Mouse (Mus musculus): ENCODE measurements around the gene Tent4a. TPM values are rescaled to one million over a fixed set of nuclear protein-coding genes. Genes with fewer than 3 reads are reported as not detected.

The Tent4a gene
- polyA plus RNA-seq, 1 experiment from 2014 or later, result 2.1 TPM

DNA sequence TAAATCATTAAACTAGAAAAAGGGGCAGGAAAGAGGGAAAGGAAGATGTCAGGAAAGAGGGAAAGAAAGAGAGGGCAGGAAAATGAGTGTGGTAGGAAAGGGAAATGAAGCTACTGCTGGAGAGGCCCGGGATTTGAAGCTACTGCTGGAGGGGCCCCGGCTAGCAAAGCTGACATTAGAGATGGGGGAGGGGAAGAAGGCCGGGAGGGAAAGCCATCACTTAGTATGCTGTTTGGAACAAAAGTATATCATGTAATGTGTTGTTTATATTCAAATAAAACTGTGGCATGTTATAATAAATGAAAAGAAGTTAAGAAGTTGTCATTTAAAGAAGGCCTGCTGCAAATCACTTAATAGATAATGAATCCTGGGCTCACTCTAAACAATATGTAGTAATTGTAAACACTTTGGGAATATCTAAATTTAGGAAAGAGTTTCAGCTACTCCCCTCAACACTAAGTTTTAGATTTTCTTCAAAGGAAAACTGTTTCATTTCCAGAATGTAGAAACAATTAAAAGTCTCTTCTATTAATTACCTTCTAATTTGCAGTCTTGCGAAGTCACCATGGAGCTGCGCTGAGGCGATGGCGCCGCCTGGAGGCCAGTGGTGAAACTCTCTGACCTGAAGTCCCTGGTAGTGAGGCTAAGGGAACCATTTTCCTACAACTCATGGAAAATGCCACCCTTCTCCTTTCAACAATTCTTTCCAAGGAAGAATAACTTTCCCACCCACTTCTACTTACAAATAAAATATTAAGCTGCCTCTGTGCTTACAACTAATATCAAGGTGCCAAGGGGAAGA, 74.6 kb downstream of the Tent4a start:
- no peak overlapping the region for H3K9ac ChIP-seq
- H3K4me1 ChIP-seq (replicated peaks), result no peaks in the 10 kb centered on the region
- H3K9me3 ChIP-seq (replicated peaks), result no peaks in the 10 kb centered on the region
- H3K4me2 ChIP-seq, result no peak overlapping the region
- H3K27ac ChIP-seq, result no peak overlapping the region
- H3K4me3 ChIP-seq (replicated peaks), result no peak overlapping the region
- 17% methylated on average over 8 of the region's 8 CpGs for WGBS (ENCODE audit: insufficient replicate concordance)
- no peak for ATAC-seq (ENCODE audit: low read depth)
- peak; percentile 6 for DNase-seq
- H3K27me3 ChIP-seq, result no peaks in the 10 kb centered on the region
- H3K36me3 ChIP-seq, result no peaks in the 10 kb centered on the region

DNA sequence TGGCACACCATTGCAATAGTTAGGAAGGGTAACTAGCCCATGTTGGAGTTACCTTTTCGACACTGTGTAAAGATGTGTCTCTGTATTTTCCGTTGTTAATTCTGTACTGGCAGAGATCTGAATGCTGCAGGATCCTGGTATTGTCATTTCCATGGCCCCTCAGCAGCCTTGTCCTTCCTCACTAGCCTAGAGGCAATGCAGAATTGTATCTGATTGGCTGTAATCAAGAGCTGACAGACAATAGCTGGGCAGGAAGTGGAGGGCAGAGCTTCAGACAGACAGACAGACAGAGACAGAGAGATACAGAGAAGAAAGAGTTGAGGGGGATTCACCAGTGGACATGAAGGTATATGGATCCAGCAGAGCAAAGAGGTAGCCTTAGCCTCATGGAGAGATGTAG, 75.5 kb downstream of the Tent4a start:
- H3K4me1 ChIP-seq (replicated peaks), result no peaks in the 10 kb centered on the region
- H3K9ac ChIP-seq, result no peak overlapping the region
- H3K27me3 ChIP-seq, result no peaks in the 10 kb centered on the region
- no peaks in the 10 kb centered on the region for H3K9me3 ChIP-seq (replicated peaks)
- no peak for ATAC-seq (ENCODE audit: low read depth)
- no peak overlapping the region for H3K4me3 ChIP-seq (replicated peaks)
- DNase-seq, result no peak
- no peak overlapping the region for H3K4me2 ChIP-seq
- no peaks in the 10 kb centered on the region for H3K36me3 ChIP-seq
- H3K27ac ChIP-seq, result no peak overlapping the region
- WGBS (ENCODE audit: insufficient replicate concordance), result 57% methylated on average over 2 of the region's 2 CpGs

DNA sequence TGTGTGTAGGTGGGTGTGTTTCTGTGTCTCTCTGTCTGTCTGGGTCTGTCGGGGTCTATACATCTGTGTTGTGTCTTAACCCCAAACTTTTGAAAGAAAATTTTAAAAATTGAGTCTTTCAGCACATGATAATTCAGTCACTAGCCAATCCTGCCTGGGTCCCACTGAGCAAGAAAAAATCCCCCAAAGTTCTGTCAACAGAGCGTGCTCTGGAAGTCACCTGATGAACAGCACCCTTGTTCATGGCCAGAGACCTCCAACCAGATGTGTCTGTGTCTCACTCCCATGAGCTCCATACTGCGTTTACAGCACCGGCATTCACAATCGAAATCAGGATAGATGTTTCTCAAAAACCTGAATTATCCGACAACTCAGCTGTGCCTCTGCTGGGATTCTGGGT, 76.0 kb downstream of the Tent4a start:
- Histone ChIP-seq H3K4me2 (no peak overlapping the region), H3K9ac (no peak overlapping the region), H3K27ac (no peak overlapping the region), H3K4me3 (replicated peaks) (no peak overlapping the region), H3K36me3 (no peaks in the 10 kb centered on the region), H3K27me3 (no peaks in the 10 kb centered on the region), H3K9me3 (replicated peaks) (no peaks in the 10 kb centered on the region), H3K4me1 (replicated peaks) (no peaks in the 10 kb centered on the region)
- DNase-seq (no peak), ATAC-seq (ENCODE audit: low read depth) (no peak)
- WGBS (ENCODE audit: insufficient replicate concordance), result 75% methylated on average over 6 of the region's 6 CpGs

DNA sequence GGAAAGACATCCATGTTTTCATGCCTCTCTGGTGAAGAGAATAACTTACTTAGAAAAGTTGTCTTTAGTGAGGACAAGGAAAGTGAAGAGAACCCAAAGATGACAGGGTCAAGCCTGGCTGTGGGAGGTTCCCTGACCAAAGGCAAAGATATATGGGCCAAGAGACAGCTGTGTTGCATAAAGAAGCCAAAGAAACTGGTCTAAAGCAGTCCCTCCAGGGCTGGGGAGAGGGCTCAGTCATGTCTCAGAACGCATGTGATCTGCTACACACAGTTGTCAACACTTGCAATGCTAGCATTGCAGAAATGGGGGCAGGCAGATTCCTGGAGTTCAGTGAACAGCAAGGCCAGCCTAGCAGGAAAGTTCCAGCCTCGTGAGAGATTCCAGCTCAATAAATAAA, 77.3 kb downstream of the Tent4a start:
- Histone ChIP-seq H3K27ac (no peak overlapping the region), H3K9me3 (replicated peaks) (no peaks in the 10 kb centered on the region), H3K27me3 (no peaks in the 10 kb centered on the region), H3K4me3 (replicated peaks) (no peak overlapping the region), H3K36me3 (no peaks in the 10 kb centered on the region), H3K4me1 (replicated peaks) (no peaks in the 10 kb centered on the region), H3K4me2 (no peak overlapping the region), H3K9ac (no peak overlapping the region)
- 46% methylated on average over 2 of the region's 2 CpGs for WGBS (ENCODE audit: insufficient replicate concordance)
- DNase-seq (no peak), ATAC-seq (ENCODE audit: low read depth) (no peak)

GRCm38 (mm10) chr13:69456641-69457040, 77.8 kb downstream of the Tent4a start:
- Histone ChIP-seq H3K27me3 (no peaks in the 10 kb centered on the region), H3K36me3 (no peaks in the 10 kb centered on the region), H3K9ac (no peak overlapping the region), H3K9me3 (replicated peaks) (no peaks in the 10 kb centered on the region), H3K4me3 (replicated peaks) (no peak overlapping the region), H3K4me1 (replicated peaks) (no peaks in the 10 kb centered on the region), H3K4me2 (no peak overlapping the region), H3K27ac (no peak overlapping the region)
- ATAC-seq (ENCODE audit: low read depth) (no peak), DNase-seq (no peak)
- 48% methylated on average over 11 of the region's 11 CpGs for WGBS (ENCODE audit: insufficient replicate concordance)

- Histone ChIP-seq H3K4me2 (no peak overlapping the region), H3K36me3 (no peaks in the 10 kb centered on the region), H3K27me3 (no peaks in the 10 kb centered on the region), H3K4me3 (replicated peaks) (no peak overlapping the region), H3K9me3 (replicated peaks) (no peaks in the 10 kb centered on the region), H3K4me1 (replicated peaks) (no peaks in the 10 kb centered on the region), H3K27ac (no peak overlapping the region), H3K9ac (no peak overlapping the region)
- ATAC-seq (ENCODE audit: low read depth) (no peak), DNase-seq (no peak)
- 60% methylated on average over 14 of the region's 14 CpGs for WGBS (ENCODE audit: insufficient replicate concordance)
Observed at GRCm38 (mm10) chr13:69455476-69456175, 78.8 kb downstream of the Tent4a start.

Other genes with a start within 250 kb of the Tent4a start
- 136 and 159 TPM in 2 replicates for gene Nsun2, start 871 bp downstream of the Tent4a start, polyA plus RNA-seq (2015; fragmentation: Nextera tagmentation; extraction: Ambion mirVana)
- gene Srd5a1, start 76.8 kb upstream of the Tent4a start, polyA plus RNA-seq (2015; fragmentation: Nextera tagmentation; extraction: Ambion mirVana), result 4.7 TPM in 2 replicates
- gene Ube2ql1, start 205.3 kb upstream of the Tent4a start, polyA plus RNA-seq (2015; fragmentation: Nextera tagmentation; extraction: Ambion mirVana), result 0.05 and 0.13 TPM in 2 replicates